Mouse (Mus musculus) heart, adult 2 months (tissue): ENCODE results near the gene Atp1b1.

Experiments
- CTCF ChIP-seq: fragments of 200-600 bp; IDR thresholded peaks from 2 replicates; pipeline ENCODE4 v1.8.1; 2022; ENCODE audit warnings: antibody characterized with exemption, mild to moderate bottlenecking, moderate library complexity
- POLR2A ChIP-seq: fragments of 200-500 bp; IDR thresholded peaks from 2 replicates; pipeline ENCODE4 v1.6.1; 2011; ENCODE audit warnings: mild to moderate bottlenecking, low read depth, low read length, control low read depth; ENCODE audit not compliant: insufficient read depth

GRCm38 (mm10) chr1:164456065-164456464 is 2.1 kb downstream of the Atp1b1 start:
- TF ChIP-seq CTCF (no peak), POLR2A (no peak)
